Mouse (Mus musculus) bone marrow, adult 2 months (tissue): ENCODE data around the gene Mecom.

Experiments used
- CTCF ChIP-seq: fragments of 200-500 bp; IDR thresholded peaks from 2 replicates; pipeline ENCODE4 v1.5.1; 2011; ENCODE audit warnings: low read length, control low read depth; ENCODE audit not compliant: control insufficient read depth, insufficient read depth
- POLR2A ChIP-seq: fragments of 200-500 bp; IDR thresholded peaks from 2 replicates; pipeline ENCODE4 v1.6.1; 2011; ENCODE audit warnings: low read depth, mild to moderate bottlenecking, control low read depth, low read length, borderline replicate concordance; ENCODE audit not compliant: control insufficient read depth

DNA sequence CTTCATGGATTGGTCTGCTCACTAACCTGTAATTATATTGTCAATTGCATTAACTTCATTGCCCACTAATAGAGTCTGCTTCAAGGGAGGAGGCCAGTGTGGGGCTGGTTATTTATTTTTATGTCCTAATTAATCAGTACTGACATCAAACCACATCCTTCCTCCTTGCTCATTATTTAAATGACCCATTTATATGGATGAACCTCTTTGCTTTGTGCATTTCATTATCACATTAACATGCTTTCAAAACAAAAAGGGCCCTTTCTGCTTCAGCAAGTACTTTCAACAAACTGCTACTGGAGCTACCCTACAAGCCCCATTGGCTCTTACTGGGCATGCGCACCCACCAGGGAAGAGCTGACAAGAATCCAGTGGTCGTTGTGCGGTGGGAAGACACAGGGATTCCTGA, 393.9 kb downstream of the Mecom start:
- no peak for TF ChIP-seq CTCF
- TF ChIP-seq POLR2A: no peak
